ENCODE assay signal across 22 mouse cellular contexts in the genomic region with DNA sequence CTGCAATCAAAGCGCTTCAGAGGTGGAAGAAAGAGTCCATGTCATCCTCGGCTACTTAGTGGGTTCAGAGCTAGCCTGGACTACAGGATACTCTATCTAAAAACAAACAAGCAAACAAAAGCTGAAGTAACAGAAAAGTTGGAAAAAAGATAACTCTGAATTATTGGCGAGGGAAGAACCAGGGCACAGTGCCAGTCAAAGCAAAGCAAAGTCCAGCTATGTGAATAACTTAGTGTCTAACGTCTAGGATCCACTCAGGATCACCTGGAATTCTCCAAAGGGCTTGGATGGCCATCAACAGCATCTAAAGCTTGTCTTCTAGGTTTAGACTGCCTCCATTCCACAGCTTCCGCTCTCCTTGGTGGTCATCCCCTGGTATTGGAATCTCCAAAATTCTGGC. TPM values are rescaled to one million over a fixed set of nuclear protein-coding genes. Genes with fewer than 3 reads are reported as not detected.
"Had no signal": no experiment of that assay in that cellular context is flagged by ENCODE, and none has a peak within 500 bp of the region (broad histone marks: within the 10 kb centered on the region; RNA-seq: fewer than 3 reads in every experiment).

No protein-coding gene starts in this region.

- ATAC-seq: forebrain, postnatal 0 days; hindbrain, postnatal 0 days; intestine, embryonic 16.5 days had no signal

- H3K9ac ChIP-seq: forebrain, postnatal 0 days; heart, embryonic 12.5 days; hindbrain, embryonic 13.5 days; hindbrain, embryonic 15.5 days; limb, embryonic 13.5 days; limb, embryonic 15.5 days; liver, embryonic 14.5 days had no signal

- H3K9me3 ChIP-seq: heart, embryonic 10.5 days; heart, embryonic 12.5 days; hindbrain, embryonic 13.5 days; hindbrain, embryonic 15.5 days; limb, embryonic 13.5 days; limb, embryonic 15.5 days had no signal

- H3K4me2 ChIP-seq: heart, embryonic 12.5 days; hindbrain, embryonic 13.5 days; hindbrain, embryonic 15.5 days; limb, embryonic 13.5 days; limb, embryonic 15.5 days; liver, embryonic 11.5 days had no signal

- DNase-seq: forebrain, postnatal 0 days; gastrocnemius, postnatal 14 days; gastrocnemius, postnatal 36 days; heart, adult 18-20 months; heart, postnatal 10 days; heart, postnatal 36 days; kidney, postnatal 14 days; layer of hippocampus, adult 9-11 months; layer of hippocampus, postnatal 36 days; left cerebral cortex, postnatal 4 days had no signal

- H3K27ac ChIP-seq: heart, embryonic 10.5 days; hindbrain, embryonic 13.5 days; hindbrain, embryonic 15.5 days; hindbrain, postnatal 0 days; limb, embryonic 13.5 days; limb, embryonic 15.5 days; liver, embryonic 14.5 days had no signal

- H3K27me3 ChIP-seq: heart, embryonic 12.5 days; hindbrain, embryonic 13.5 days; hindbrain, embryonic 15.5 days; limb, embryonic 13.5 days; limb, embryonic 15.5 days had no signal

- H3K4me3 ChIP-seq: heart, embryonic 10.5 days; heart, embryonic 12.5 days; hindbrain, embryonic 13.5 days; hindbrain, embryonic 15.5 days; limb, embryonic 13.5 days; limb, embryonic 15.5 days had no signal

- H3K36me3 ChIP-seq: heart, embryonic 10.5 days; heart, embryonic 12.5 days; hindbrain, embryonic 13.5 days; hindbrain, embryonic 15.5 days; limb, embryonic 13.5 days; limb, embryonic 15.5 days had no signal

- H3K4me1 ChIP-seq: hindbrain, embryonic 13.5 days; hindbrain, embryonic 15.5 days had no signal

RNA-seq across cellular contexts. Expression of a gene that starts 5.5 kb away (rescaled TPM):
- total RNA-seq: gastrocnemius, adult 18-20 months; gastrocnemius, postnatal 14 days; gastrocnemius, postnatal 36 days; left cerebral cortex, postnatal 4 days had no signal
- polyA plus RNA-seq: heart, embryonic 14.5 days; hindbrain, embryonic 13.5 days; hindbrain, embryonic 15.5 days had no signal
